Mouse (Mus musculus) bone marrow, adult 2 months (tissue): Measurements from ENCODE around the gene Tnfsf18. TPM values are rescaled to one million over a fixed set of nuclear protein-coding genes. Genes with fewer than 3 reads are reported as not detected.

Source experiments
- H3K27ac ChIP-seq: fragments of 200-500 bp; 2 replicates; pipeline ENCODE4 v1.5.1; 2012; ENCODE audit warnings: low read depth, mild to moderate bottlenecking, control low read depth, inconsistent platforms, low read length; ENCODE audit not compliant: control insufficient read depth, poor library complexity, insufficient read depth
- H3K4me1 ChIP-seq: fragments of 200-500 bp; 2 replicates; pipeline ENCODE4 v1.6.1; 2011; ENCODE audit warnings: low read length; ENCODE audit not compliant: control insufficient read depth, insufficient read depth
- H3K4me3 ChIP-seq: fragments of 200-500 bp; replicated peaks from 2 replicates; pipeline ENCODE3; 2011; ENCODE audit warnings: mild to moderate bottlenecking, low read depth, low read length, control low read depth; ENCODE audit not compliant: control insufficient read depth
- CTCF ChIP-seq: fragments of 200-500 bp; IDR thresholded peaks from 2 replicates; pipeline ENCODE4 v1.5.1; 2011; ENCODE audit warnings: low read length, control low read depth; ENCODE audit not compliant: control insufficient read depth, insufficient read depth
- POLR2A ChIP-seq: fragments of 200-500 bp; IDR thresholded peaks from 2 replicates; pipeline ENCODE4 v1.6.1; 2011; ENCODE audit warnings: low read depth, mild to moderate bottlenecking, control low read depth, low read length, borderline replicate concordance; ENCODE audit not compliant: control insufficient read depth
- WGBS: fragments of 180-500 bp; shearing (Covaris S2); methylation state at CpG from one replicate; pipeline ENCODE4 v1.1.7; 2018; 5-methylcytosine and 5-hydroxymethylcytosine counted together
- polyA plus RNA-seq: library from polyadenylated mRNA; stranded (reverse); fragments of >200 nt; gene quantifications from 2 replicates; pipeline ENCODE4 v1.2.4, GENCODE M21; 2011; ENCODE audit warnings: low replicate concordance; ENCODE audit not compliant: missing spikeins, insufficient read depth, insufficient read length

Tnfsf18 gene
- polyA plus RNA-seq, 1 experiment = not detected

- Histone ChIP-seq H3K27ac (no peak overlapping the region), H3K4me3 (no peak overlapping the region), H3K4me1 (no peaks in the 10 kb centered on the region; the same call in 1 of the 2 replicates)
- TF ChIP-seq POLR2A (no peak), CTCF (no peak)
- WGBS = 47% methylated on average over 5 of the region's 5 CpGs
Measured at GRCm38 (mm10) chr1:161487069-161487468, 7.4 kb upstream of the Tnfsf18 start.

GRCm38 (mm10) chr1:161491766-161492165 is 2.7 kb upstream of the Tnfsf18 start:
- WGBS = 81% methylated on average over 7 of the region's 7 CpGs
- Histone ChIP-seq H3K4me1 (no peaks in the 10 kb centered on the region), H3K4me3 (no peak overlapping the region), H3K27ac (no peak overlapping the region)
- no peak for TF ChIP-seq POLR2A
- TF ChIP-seq CTCF = no peak

- Histone ChIP-seq H3K4me3 (no peak overlapping the region), H3K4me1 (no peaks in the 10 kb centered on the region), H3K27ac (no peak overlapping the region)
- WGBS = 49% methylated on average over 7 of the region's 7 CpGs
- no peak for TF ChIP-seq POLR2A
- no peak for TF ChIP-seq CTCF
Measured at GRCm38 (mm10) chr1:161496866-161497645, 2.6 kb downstream of the Tnfsf18 start.

DNA sequence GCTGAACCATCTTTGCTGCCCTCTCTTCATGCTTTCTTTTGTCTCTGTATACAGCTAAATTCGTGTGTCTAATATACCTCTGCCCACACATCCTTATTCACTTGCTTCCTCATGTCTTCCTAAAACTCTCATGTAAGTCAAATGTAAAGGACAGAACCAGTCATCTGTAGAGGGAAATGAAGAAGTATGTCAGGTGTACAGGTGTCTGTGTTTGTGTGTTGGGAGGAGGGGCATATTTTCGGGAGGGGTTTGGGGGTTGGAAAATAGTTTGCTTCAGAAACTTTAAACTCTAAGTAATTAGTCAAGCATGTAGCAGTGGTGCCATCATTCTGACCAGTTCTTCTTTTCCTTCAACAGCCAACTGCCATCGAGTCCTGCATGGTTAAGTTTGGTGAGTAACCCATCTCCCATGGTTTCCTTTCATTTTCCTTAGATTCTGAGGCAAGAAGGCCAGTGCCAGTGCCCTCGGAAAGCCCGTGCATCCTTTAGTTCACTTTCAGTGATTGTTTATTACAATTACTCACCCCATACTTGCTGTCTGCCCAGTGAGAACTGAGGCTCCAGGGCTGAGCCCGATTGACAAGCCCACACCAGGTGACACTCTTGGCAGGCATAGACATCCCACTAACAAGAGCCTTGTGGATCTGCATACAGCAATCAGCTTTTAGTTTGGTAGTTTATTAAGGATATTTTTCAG is 5.8 kb downstream of the Tnfsf18 start:
- 68% methylated on average over 6 of the region's 6 CpGs for WGBS
- Histone ChIP-seq H3K4me3 (no peak overlapping the region), H3K4me1 (no peaks in the 10 kb centered on the region), H3K27ac (0 out of 2 replicates have a peak overlapping the region, but pooled peaks have one; percentile 38)
- TF ChIP-seq POLR2A = no peak
- TF ChIP-seq CTCF = no peak

GRCm38 (mm10) chr1:161500811-161501146 is 6.3 kb downstream of the Tnfsf18 start:
- no peak overlapping the region for H3K27ac ChIP-seq
- H3K4me1 ChIP-seq = no peaks in the 10 kb centered on the region
- 48% methylated on average over 4 of the region's 4 CpGs for WGBS
- TF ChIP-seq POLR2A (no peak), CTCF (no peak)
- H3K4me3 ChIP-seq = no peak overlapping the region

DNA sequence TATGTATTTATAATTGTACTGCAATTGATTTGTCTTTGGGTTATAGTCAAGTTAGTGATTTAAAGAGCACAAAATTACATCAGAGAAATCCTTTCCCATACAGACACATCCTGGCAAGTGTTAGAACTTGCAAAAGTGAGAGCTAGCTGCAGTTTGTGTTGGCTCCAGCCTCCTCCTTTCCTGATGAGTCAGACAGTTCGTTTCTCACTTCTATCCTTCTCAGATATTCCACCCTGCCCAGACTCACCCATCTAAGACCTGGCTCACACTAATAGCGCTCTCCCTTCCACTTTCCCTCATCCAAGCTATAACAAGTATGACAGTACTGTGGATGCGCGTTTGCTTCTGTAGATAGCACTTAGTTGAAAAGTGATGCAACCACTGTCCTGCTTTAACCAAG is 11.9 kb downstream of the Tnfsf18 start:
- Histone ChIP-seq H3K27ac (no peak overlapping the region), H3K4me1 (no peaks in the 10 kb centered on the region), H3K4me3 (no peak overlapping the region)
- no peak for TF ChIP-seq POLR2A
- TF ChIP-seq CTCF = no peak
- WGBS = 78% methylated on average over 4 of the region's 4 CpGs

DNA sequence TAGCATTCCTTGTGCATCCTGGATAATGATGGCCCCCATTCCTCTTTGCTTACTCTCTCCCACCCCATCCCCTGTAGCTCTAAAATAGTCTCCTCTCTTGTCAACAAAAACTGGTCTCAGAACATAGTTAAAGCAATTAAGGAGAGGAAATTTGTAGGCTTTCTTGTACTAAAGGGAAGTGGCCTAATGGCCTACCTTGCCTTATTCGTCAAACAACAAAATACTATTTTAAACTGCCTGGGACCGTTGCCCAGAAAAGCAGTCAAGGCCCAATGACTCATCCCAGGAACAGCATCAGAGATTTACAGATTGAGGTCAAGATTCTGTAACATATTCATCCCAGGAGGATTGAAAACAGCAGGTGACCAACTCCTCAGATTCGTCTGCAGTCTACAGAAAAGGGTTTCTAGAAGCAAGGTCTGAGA is 13.2 kb downstream of the Tnfsf18 start:
- Histone ChIP-seq H3K27ac (no peak overlapping the region), H3K4me3 (no peak overlapping the region), H3K4me1 (no peaks in the 10 kb centered on the region)
- no peak for TF ChIP-seq POLR2A
- TF ChIP-seq CTCF = no peak
- WGBS = 37% methylated on average over 3 of the region's 3 CpGs

DNA sequence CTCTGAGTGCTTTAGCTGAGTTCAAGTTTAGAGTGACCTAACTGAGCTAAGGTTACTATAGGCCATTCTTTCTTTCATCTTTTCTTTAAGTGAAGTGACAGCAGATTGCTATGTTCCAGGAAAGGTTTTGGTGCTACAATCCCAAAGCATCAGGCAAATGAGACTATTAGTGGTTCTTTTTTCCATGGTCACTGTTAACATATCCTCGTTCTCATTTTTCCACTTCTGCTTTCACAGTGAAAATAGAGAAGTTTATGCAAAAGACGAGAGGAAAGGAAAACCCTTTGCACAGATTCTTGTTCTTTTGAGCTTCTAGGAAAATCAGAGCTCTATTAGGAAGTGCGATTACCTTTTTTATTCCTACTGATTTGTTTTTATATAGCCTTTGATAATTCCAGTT is 22.9 kb downstream of the Tnfsf18 start:
- no peak overlapping the region for H3K27ac ChIP-seq
- 11% methylated on average over 3 of the region's 3 CpGs for WGBS
- no peak overlapping the region for H3K4me3 ChIP-seq
- H3K4me1 ChIP-seq = no peaks in the 10 kb centered on the region; the same call in 1 of the 2 replicates
- no peak for TF ChIP-seq CTCF
- no peak for TF ChIP-seq POLR2A
